Mouse (Mus musculus): Measurements from ENCODE around the gene Ccdc172.

GRCm38 (mm10) chr19:58573072-58573438 is 61.3 kb downstream of the Ccdc172 start:
- TF ChIP-seq CTCF (IDR thresholded peaks at IDR 0.05; ENCODE audit: borderline replicate concordance, extremely low read depth, insufficient read depth, insufficient read length): no peak
- no peak for TF ChIP-seq POLR2A (IDR thresholded peaks at IDR 0.05; ENCODE audit: borderline replicate concordance, extremely low read depth, insufficient read depth, insufficient read length, poor library complexity, severe bottlenecking)

Data from brain, embryonic 14.5 days (tissue).